Mouse (Mus musculus) hindlimb bud, embryonic 11.5 days (tissue): ENCODE measurements around the gene Uxs1.
A peak's percentile ranks its signal among the peaks of the same experiment; 100 is the strongest.

Experiments used
- DNase-seq: peaks from one replicate; pipeline ENCODE4 v3.0.0-alpha.2; 2012; ENCODE audit warnings: low read depth, low spot score; ENCODE audit errors: extremely low spot score

Uxs1 gene

GRCm38 (mm10) chr1:43827763-43828194 lies at the start of gene Uxs1:
Uxs1 (minus strand) TSS chr1:43827800.
- DNase-seq = peak; percentile 98

GRCm38 (mm10) chr1:43877233-43877632 lies 49.6 kb upstream of the Uxs1 start:
- no peak for DNase-seq

GRCm38 (mm10) chr1:43871116-43871515 lies 43.5 kb upstream of the Uxs1 start:
- DNase-seq = no peak

GRCm38 (mm10) chr1:43868510-43868909 lies 40.9 kb upstream of the Uxs1 start:
- no peak for DNase-seq

- DNase-seq = no peak
These were observed 37.2 kb upstream of the Uxs1 start for GRCm38 (mm10) chr1:43864758-43865157.

GRCm38 (mm10) chr1:43862614-43863013 lies 35.0 kb upstream of the Uxs1 start:
- DNase-seq = no peak

- DNase-seq = no peak
These were observed 31.4 kb upstream of the Uxs1 start for GRCm38 (mm10) chr1:43858988-43859387.

- DNase-seq = no peak
These were observed 30.1 kb upstream of the Uxs1 start for GRCm38 (mm10) chr1:43857656-43858055.

- no peak for DNase-seq
These were observed 28.0 kb upstream of the Uxs1 start for GRCm38 (mm10) chr1:43855591-43855990.

GRCm38 (mm10) chr1:43843398-43843797 lies 15.8 kb upstream of the Uxs1 start:
- DNase-seq = no peak

GRCm38 (mm10) chr1:43837236-43837635 lies 9.6 kb upstream of the Uxs1 start:
- no peak for DNase-seq

- no peak for DNase-seq
These were observed 2.5 kb upstream of the Uxs1 start for GRCm38 (mm10) chr1:43830096-43830495.

- no peak for DNase-seq
These were observed 418 bp downstream of the Uxs1 start for GRCm38 (mm10) chr1:43827002-43827762.

- no peak for DNase-seq
These were observed 985 bp downstream of the Uxs1 start for GRCm38 (mm10) chr1:43826628-43827001.

- no peak for DNase-seq
These were observed 4.2 kb downstream of the Uxs1 start for GRCm38 (mm10) chr1:43823406-43823805.

- no peak for DNase-seq
These were observed 5.0 kb downstream of the Uxs1 start for GRCm38 (mm10) chr1:43822586-43822985.

GRCm38 (mm10) chr1:43821804-43822203 lies 5.8 kb downstream of the Uxs1 start:
- DNase-seq = no peak

- no peak for DNase-seq
These were observed 7.0 kb downstream of the Uxs1 start for GRCm38 (mm10) chr1:43820571-43820970.

GRCm38 (mm10) chr1:43819091-43819490 lies 8.5 kb downstream of the Uxs1 start:
- DNase-seq = no peak

GRCm38 (mm10) chr1:43818356-43818755 lies 9.2 kb downstream of the Uxs1 start:
- DNase-seq = no peak

GRCm38 (mm10) chr1:43811764-43812163 lies 15.8 kb downstream of the Uxs1 start:
- no peak for DNase-seq

- no peak for DNase-seq
These were observed 16.5 kb downstream of the Uxs1 start for GRCm38 (mm10) chr1:43811055-43811454.

- DNase-seq = no peak
These were observed 18.2 kb downstream of the Uxs1 start for GRCm38 (mm10) chr1:43809351-43809750.
